Mouse (Mus musculus): Measurements from ENCODE around the gene Ikzf1. TPM values are rescaled to one million over a fixed set of nuclear protein-coding genes. Genes with fewer than 3 reads are reported as not detected.
A peak's percentile ranks its signal among the peaks of the same experiment; 100 is the strongest.

Gene Ikzf1
- total and polyA plus RNA-seq, 2 experiments from 2014 or later = 1.5 to 4.5 TPM

DNA sequence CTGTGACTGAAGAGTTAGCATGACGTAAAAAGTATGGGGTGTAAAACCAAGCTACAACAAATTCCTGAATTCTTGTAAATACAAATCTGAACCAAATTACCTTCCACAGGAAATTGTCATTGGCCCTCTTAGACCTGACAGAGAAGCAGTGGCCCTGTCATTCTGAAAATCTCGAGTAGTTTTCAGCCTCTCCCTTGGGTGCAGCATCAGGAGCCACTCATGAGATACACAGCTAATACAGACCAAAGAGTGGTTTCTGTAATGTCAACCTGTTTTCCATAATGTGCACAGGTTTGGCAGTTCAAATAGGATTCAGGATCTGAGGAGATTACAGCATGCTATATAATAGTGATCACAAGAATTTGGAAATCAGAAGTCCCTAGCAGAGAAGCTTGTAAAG, 52.8 kb downstream of the Ikzf1 start:
- Histone ChIP-seq H3K4me2 (ENCODE audit: low read depth, low read length, poor library complexity, severe bottlenecking) (no peak overlapping the region), H3K27ac (ENCODE audit: low read depth, low read length) (no peak overlapping the region), H3K9ac (replicated peaks; ENCODE audit: low read length, poor library complexity, severe bottlenecking) (no peak overlapping the region), H3K9me3 (ENCODE audit: low read length) (no peaks in the 10 kb centered on the region), H3K4me1 (ENCODE audit: insufficient read depth, low read length) (no peaks in the 10 kb centered on the region), H3K36me3 (ENCODE audit: insufficient read depth, low read length) (no peaks in the 10 kb centered on the region), H3K27me3 (ENCODE audit: insufficient read depth, low read length) (no peaks in the 10 kb centered on the region), H3K4me3 (ENCODE audit: low read depth, low read length) (no peak overlapping the region)
- DNase-seq (ENCODE audit: low spot score) (no peak), ATAC-seq (ENCODE audit: low FRiP score) (no peak)
- no peak for TF ChIP-seq CTCF (IDR thresholded peaks at IDR 0.05)
- WGBS = 61% methylated on average over 2 of the region's 2 CpGs

DNA sequence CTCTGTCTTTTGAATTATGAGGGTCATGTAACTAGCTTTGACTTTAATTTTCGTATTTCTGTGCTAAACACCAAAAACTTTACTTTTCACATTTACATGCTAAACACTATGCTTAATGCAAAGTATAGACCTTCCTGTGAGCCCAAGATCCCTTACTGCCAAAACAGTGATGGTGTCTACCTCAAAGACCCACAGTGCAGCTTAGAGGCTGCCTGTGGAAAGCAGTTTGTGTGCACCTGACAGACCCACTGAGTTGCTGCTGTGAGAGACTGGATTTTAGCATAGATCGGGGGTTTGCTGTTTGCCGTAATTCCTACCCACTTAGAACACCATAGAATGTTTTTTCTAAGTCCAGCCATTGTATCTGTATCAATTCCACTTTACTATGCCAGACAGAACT, 54.3 kb downstream of the Ikzf1 start:
- Histone ChIP-seq H3K36me3 (ENCODE audit: insufficient read depth, low read length) (no peaks in the 10 kb centered on the region), H3K9ac (replicated peaks; ENCODE audit: low read length, poor library complexity, severe bottlenecking) (no peak overlapping the region), H3K4me2 (ENCODE audit: low read depth, low read length, poor library complexity, severe bottlenecking) (no peak overlapping the region), H3K9me3 (ENCODE audit: low read length) (no peaks in the 10 kb centered on the region), H3K4me1 (ENCODE audit: insufficient read depth, low read length) (no peaks in the 10 kb centered on the region), H3K4me3 (ENCODE audit: low read depth, low read length) (no peak overlapping the region), H3K27me3 (ENCODE audit: insufficient read depth, low read length) (no peaks in the 10 kb centered on the region), H3K27ac (ENCODE audit: low read depth, low read length) (no peak overlapping the region)
- ATAC-seq (ENCODE audit: low FRiP score) (no peak), DNase-seq (ENCODE audit: low spot score) (no peak)
- WGBS = 90% methylated on average over 3 of the region's 3 CpGs
- TF ChIP-seq CTCF (IDR thresholded peaks at IDR 0.05) = no peak

GRCm38 (mm10) chr11:11740603-11741002, 55.8 kb downstream of the Ikzf1 start:
- Histone ChIP-seq H3K9ac (replicated peaks; ENCODE audit: low read length, poor library complexity, severe bottlenecking) (no peak overlapping the region), H3K27ac (ENCODE audit: low read depth, low read length) (no peak overlapping the region), H3K27me3 (ENCODE audit: insufficient read depth, low read length) (no peaks in the 10 kb centered on the region), H3K4me1 (ENCODE audit: insufficient read depth, low read length) (no peaks in the 10 kb centered on the region), H3K4me3 (ENCODE audit: low read depth, low read length) (no peak overlapping the region), H3K9me3 (ENCODE audit: low read length) (no peaks in the 10 kb centered on the region), H3K36me3 (ENCODE audit: insufficient read depth, low read length) (no peaks in the 10 kb centered on the region), H3K4me2 (ENCODE audit: low read depth, low read length, poor library complexity, severe bottlenecking) (no peak overlapping the region)
- ATAC-seq (ENCODE audit: low FRiP score) (no peak), DNase-seq (ENCODE audit: low spot score) (no peak)
- TF ChIP-seq CTCF (IDR thresholded peaks at IDR 0.05) = no peak
- 83% methylated on average over 5 of the region's 5 CpGs for WGBS

GRCm38 (mm10) chr11:11741574-11741973, 56.8 kb downstream of the Ikzf1 start:
- H3K4me1 ChIP-seq (ENCODE audit: insufficient read depth, low read length) = no peaks in the 10 kb centered on the region
- 85% methylated on average over 5 of the region's 5 CpGs for WGBS
- DNase-seq (ENCODE audit: low spot score) (no peak), ATAC-seq (ENCODE audit: low FRiP score) (no peak)
- no peak overlapping the region for H3K4me3 ChIP-seq (ENCODE audit: low read depth, low read length)
- H3K36me3 ChIP-seq (ENCODE audit: insufficient read depth, low read length) = no peaks in the 10 kb centered on the region
- no peak overlapping the region for H3K4me2 ChIP-seq (ENCODE audit: low read depth, low read length, poor library complexity, severe bottlenecking)
- no peaks in the 10 kb centered on the region for H3K27me3 ChIP-seq (ENCODE audit: insufficient read depth, low read length)
- no peak overlapping the region for H3K9ac ChIP-seq (replicated peaks; ENCODE audit: low read length, poor library complexity, severe bottlenecking)
- no peaks in the 10 kb centered on the region for H3K9me3 ChIP-seq (ENCODE audit: low read length)
- H3K27ac ChIP-seq (ENCODE audit: low read depth, low read length) = no peak overlapping the region
- no peak for TF ChIP-seq CTCF (IDR thresholded peaks at IDR 0.05)

DNA sequence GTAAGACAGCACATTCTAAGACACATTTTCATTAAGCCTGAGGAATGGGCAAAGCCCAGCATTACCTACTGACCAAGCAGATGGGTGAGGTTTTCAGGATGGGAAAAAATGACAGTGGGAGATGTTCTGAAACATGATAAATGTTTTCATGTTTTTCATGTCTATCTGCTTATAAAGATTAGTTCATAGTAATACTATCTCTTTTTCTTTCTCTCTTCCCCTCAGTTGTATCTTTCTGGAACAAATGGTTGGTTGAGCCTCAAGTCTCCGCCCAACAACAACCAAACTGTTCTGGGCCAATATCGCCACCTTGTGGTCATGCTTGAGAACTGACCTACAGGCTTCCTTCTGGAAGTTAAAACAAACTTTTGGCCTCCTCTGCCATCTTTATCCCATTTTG, 57.8 kb downstream of the Ikzf1 start:
- no peaks in the 10 kb centered on the region for H3K36me3 ChIP-seq (ENCODE audit: insufficient read depth, low read length)
- no peak overlapping the region for H3K4me2 ChIP-seq (ENCODE audit: low read depth, low read length, poor library complexity, severe bottlenecking)
- peak; percentile 61 for TF ChIP-seq CTCF (IDR thresholded peaks at IDR 0.05)
- no peak overlapping the region for H3K27ac ChIP-seq (ENCODE audit: low read depth, low read length)
- no peaks in the 10 kb centered on the region for H3K9me3 ChIP-seq (ENCODE audit: low read length)
- H3K4me1 ChIP-seq (ENCODE audit: insufficient read depth, low read length) = no peaks in the 10 kb centered on the region
- peak; percentile 24 for DNase-seq (ENCODE audit: low spot score)
- ATAC-seq (ENCODE audit: low FRiP score) = no peak
- H3K9ac ChIP-seq (replicated peaks; ENCODE audit: low read length, poor library complexity, severe bottlenecking) = no peak overlapping the region
- 36% methylated on average over 2 of the region's 2 CpGs for WGBS
- no peaks in the 10 kb centered on the region for H3K27me3 ChIP-seq (ENCODE audit: insufficient read depth, low read length)
- no peak overlapping the region for H3K4me3 ChIP-seq (ENCODE audit: low read depth, low read length)

GRCm38 (mm10) chr11:11744222-11744621, 59.4 kb downstream of the Ikzf1 start:
- H3K4me3 ChIP-seq (ENCODE audit: low read depth, low read length) = no peak overlapping the region
- no peak overlapping the region for H3K9ac ChIP-seq (replicated peaks; ENCODE audit: low read length, poor library complexity, severe bottlenecking)
- 46% methylated on average over 1 of the region's 1 CpGs for WGBS
- H3K9me3 ChIP-seq (ENCODE audit: low read length) = no peaks in the 10 kb centered on the region
- H3K27ac ChIP-seq (ENCODE audit: low read depth, low read length) = no peak overlapping the region
- no peak for TF ChIP-seq CTCF (IDR thresholded peaks at IDR 0.05)
- H3K4me1 ChIP-seq (ENCODE audit: insufficient read depth, low read length) = no peaks in the 10 kb centered on the region
- H3K27me3 ChIP-seq (ENCODE audit: insufficient read depth, low read length) = no peaks in the 10 kb centered on the region
- ATAC-seq (ENCODE audit: low FRiP score) (no peak), DNase-seq (ENCODE audit: low spot score) (no peak)
- H3K36me3 ChIP-seq (ENCODE audit: insufficient read depth, low read length) = no peaks in the 10 kb centered on the region
- no peak overlapping the region for H3K4me2 ChIP-seq (ENCODE audit: low read depth, low read length, poor library complexity, severe bottlenecking)
